Mouse (Mus musculus): ENCODE data around the gene Calcoco1. TPM values are rescaled to one million over a fixed set of nuclear protein-coding genes. Genes with fewer than 3 reads are reported as not detected.
"Not testable (repeated sequence)": the region's sequence is repeated elsewhere in the genome, so short reads cannot be mapped to it uniquely, and the experiment has no call there.

Gene Calcoco1
- total RNA-seq, 2 experiments from 2014 or later = 118 to 120 TPM

- DNase-seq (ENCODE audit: low spot score in 2 of 2) = no peak
These were observed 25.1 kb downstream of the Calcoco1 start for GRCm38 (mm10) chr15:102696899-102697298.

- DNase-seq (ENCODE audit: low spot score in 2 of 2) = no peak
These were observed 28.4 kb downstream of the Calcoco1 start for GRCm38 (mm10) chr15:102693600-102693999.

GRCm38 (mm10) chr15:102692991-102693411, 29.0 kb downstream of the Calcoco1 start:
- peak in 1 of 2 experiments; percentile 42 for DNase-seq (ENCODE audit: low spot score in 2 of 2)

- no peak for DNase-seq (ENCODE audit: low spot score in 2 of 2)
These were observed 29.6 kb downstream of the Calcoco1 start for GRCm38 (mm10) chr15:102692321-102692804.

GRCm38 (mm10) chr15:102685791-102686190, 36.2 kb downstream of the Calcoco1 start:
- no peak for DNase-seq (ENCODE audit: low spot score in 2 of 2)

- no peak for DNase-seq (ENCODE audit: low spot score in 2 of 2)
These were observed 38.3 kb downstream of the Calcoco1 start for GRCm38 (mm10) chr15:102683670-102684069.

GRCm38 (mm10) chr15:102676345-102676744, 45.6 kb downstream of the Calcoco1 start:
- no peak for DNase-seq (ENCODE audit: low spot score in 2 of 2)

GRCm38 (mm10) chr15:102673548-102673947, 48.4 kb downstream of the Calcoco1 start:
- peak in 1 of 2 experiments; percentile 10 for DNase-seq (ENCODE audit: low spot score in 2 of 2)

GRCm38 (mm10) chr15:102672215-102673071, 49.5 kb downstream of the Calcoco1 start, which contains the start of gene Atp5g2:
Gene Atp5g2 (minus strand): TSS chr15:102672352.
- DNase-seq (ENCODE audit: low spot score in 2 of 2) = peak in 1 of 2 experiments; percentile 12

GRCm38 (mm10) chr15:102671721-102672214, 50.2 kb downstream of the Calcoco1 start:
- DNase-seq (ENCODE audit: low spot score in 2 of 2) = peak; percentile 64 to 80

- DNase-seq (ENCODE audit: low spot score in 2 of 2) = peak; percentile 97 to 98
These were observed 51.0 kb downstream of the Calcoco1 start for GRCm38 (mm10) chr15:102670767-102671575.

GRCm38 (mm10) chr15:102670281-102670680, 51.7 kb downstream of the Calcoco1 start:
- no peak for DNase-seq (ENCODE audit: low spot score in 2 of 2)

GRCm38 (mm10) chr15:102669571-102669970, 52.4 kb downstream of the Calcoco1 start:
- DNase-seq (ENCODE audit: low spot score in 2 of 2) = no peak

- peak in 1 of 2 experiments; percentile 17 for DNase-seq (ENCODE audit: low spot score in 2 of 2)
These were observed 56.5 kb downstream of the Calcoco1 start for GRCm38 (mm10) chr15:102665494-102665893.

GRCm38 (mm10) chr15:102663825-102664224, 58.2 kb downstream of the Calcoco1 start:
- no peak for DNase-seq (ENCODE audit: low spot score in 2 of 2)

- DNase-seq (ENCODE audit: low spot score in 2 of 2) = not testable (repeated sequence)
These were observed 59.4 kb downstream of the Calcoco1 start for GRCm38 (mm10) chr15:102662601-102663000.

- DNase-seq (ENCODE audit: low spot score in 2 of 2) = no peak
These were observed 64.0 kb downstream of the Calcoco1 start for GRCm38 (mm10) chr15:102657926-102658381.

All from adrenal gland, postnatal 4 days (tissue).